Mouse (Mus musculus) heart, postnatal 10 days (tissue): ENCODE data around the gene Erbb4. TPM values are rescaled to one million over a fixed set of nuclear protein-coding genes. Genes with fewer than 3 reads are reported as not detected.
"Not testable (repeated sequence)": the region's sequence is repeated elsewhere in the genome, so short reads cannot be mapped to it uniquely, and the experiment has no call there.

Source experiments
- DNase-seq, 2 experiments: peaks; one replicate each; pipeline ENCODE4 v3.0.0; 2021
- intact Hi-C: fragments of 180-260 bp; cut with DNase I; formaldehyde crosslinking; loops from one replicate; pipeline ENCODE4 v1.15.1; 2025
- total RNA-seq, 2 experiments: library from RNA; stranded (reverse); gene quantifications; 2 replicates each; pipeline ENCODE4 v1.2.3; 2021

The Erbb4 gene
- total RNA-seq, 2 experiments from 2014 or later: 18.6 to 22.4 TPM

- intact Hi-C loops: no loop called here
These were observed 221.0 kb downstream of the Erbb4 start for GRCm38 (mm10) chr1:68886823-68887222.

GRCm38 (mm10) chr1:68874954-68875353, 232.9 kb downstream of the Erbb4 start:
- intact Hi-C loops: no loop called here
- DNase-seq: no peak

More at GRCm38 (mm10) chr1:68886823-68887222, 221.0 kb downstream of the Erbb4 start:
- DNase-seq: no peak

- intact Hi-C loops: no loop called here
- DNase-seq: no peak
These were observed 234.2 kb downstream of the Erbb4 start for GRCm38 (mm10) chr1:68873635-68874020.

GRCm38 (mm10) chr1:68872976-68873634, 234.8 kb downstream of the Erbb4 start:
- no peak for DNase-seq
- intact Hi-C loops: no loop called here

- no peak for DNase-seq
- intact Hi-C loops: no loop called here
These were observed 247.5 kb downstream of the Erbb4 start for GRCm38 (mm10) chr1:68860341-68860740.

- intact Hi-C loops: no loop called here
- no peak for DNase-seq
These were observed 248.4 kb downstream of the Erbb4 start for GRCm38 (mm10) chr1:68859480-68859879.

GRCm38 (mm10) chr1:68839352-68839751, 268.5 kb downstream of the Erbb4 start:
- DNase-seq: no peak
- intact Hi-C loops: no loop called here

- DNase-seq: no peak
- intact Hi-C loops: no loop called here
These were observed 273.2 kb downstream of the Erbb4 start for GRCm38 (mm10) chr1:68834686-68835085.

- DNase-seq: no peak
- intact Hi-C loops: no loop called here
These were observed 275.8 kb downstream of the Erbb4 start for GRCm38 (mm10) chr1:68832101-68832500.

GRCm38 (mm10) chr1:68831575-68831974, 276.3 kb downstream of the Erbb4 start:
- intact Hi-C loops: no loop called here
- DNase-seq: no peak

- intact Hi-C loops: no loop called here
- no peak for DNase-seq
These were observed 277.2 kb downstream of the Erbb4 start for GRCm38 (mm10) chr1:68830501-68831239.

GRCm38 (mm10) chr1:68823116-68823644, 284.7 kb downstream of the Erbb4 start:
- no peak for DNase-seq
- intact Hi-C loops: no loop called here

- intact Hi-C loops: no loop called here
- no peak for DNase-seq
These were observed 301.1 kb downstream of the Erbb4 start for GRCm38 (mm10) chr1:68806711-68807110.

GRCm38 (mm10) chr1:68787409-68788015, 320.3 kb downstream of the Erbb4 start:
- intact Hi-C loops: loop anchor here (10.0 kb wide), 1 partner anchor 317 kb away; the partner anchor contains the start of gene Erbb4
- peak in 1 of 2 experiments; percentile 2 for DNase-seq

- intact Hi-C loops: loop anchor here (10.0 kb wide), 1 partner anchor 324 kb away; the partner anchor contains the start of gene Erbb4
- DNase-seq: peak; percentile 12 to 18
These were observed 327.2 kb downstream of the Erbb4 start for GRCm38 (mm10) chr1:68780653-68781052.

GRCm38 (mm10) chr1:68780032-68780431, 327.8 kb downstream of the Erbb4 start:
- intact Hi-C loops: loop anchor here (10.0 kb wide), 1 partner anchor 325 kb away; the partner anchor contains the start of gene Erbb4

GRCm38 (mm10) chr1:68766095-68766494, 341.8 kb downstream of the Erbb4 start:
- DNase-seq, intact Hi-C loops: not testable (repeated sequence)

More at GRCm38 (mm10) chr1:68780032-68780431, 327.8 kb downstream of the Erbb4 start:
- peak; percentile 4 to 20 for DNase-seq

- intact Hi-C loops: no loop called here
- DNase-seq: no peak
These were observed 345.4 kb downstream of the Erbb4 start for GRCm38 (mm10) chr1:68762456-68762855.

- no peak for DNase-seq
- intact Hi-C loops: no loop called here
These were observed 358.9 kb downstream of the Erbb4 start for GRCm38 (mm10) chr1:68748976-68749375.

GRCm38 (mm10) chr1:68681478-68681877, 426.4 kb downstream of the Erbb4 start:
- DNase-seq: no peak
- intact Hi-C loops: no loop called here

- no peak for DNase-seq
- intact Hi-C loops: no loop called here
These were observed 433.2 kb downstream of the Erbb4 start for GRCm38 (mm10) chr1:68674667-68675066.
